ENCODE assay signal across 17 mouse cellular contexts in the genomic region with DNA sequence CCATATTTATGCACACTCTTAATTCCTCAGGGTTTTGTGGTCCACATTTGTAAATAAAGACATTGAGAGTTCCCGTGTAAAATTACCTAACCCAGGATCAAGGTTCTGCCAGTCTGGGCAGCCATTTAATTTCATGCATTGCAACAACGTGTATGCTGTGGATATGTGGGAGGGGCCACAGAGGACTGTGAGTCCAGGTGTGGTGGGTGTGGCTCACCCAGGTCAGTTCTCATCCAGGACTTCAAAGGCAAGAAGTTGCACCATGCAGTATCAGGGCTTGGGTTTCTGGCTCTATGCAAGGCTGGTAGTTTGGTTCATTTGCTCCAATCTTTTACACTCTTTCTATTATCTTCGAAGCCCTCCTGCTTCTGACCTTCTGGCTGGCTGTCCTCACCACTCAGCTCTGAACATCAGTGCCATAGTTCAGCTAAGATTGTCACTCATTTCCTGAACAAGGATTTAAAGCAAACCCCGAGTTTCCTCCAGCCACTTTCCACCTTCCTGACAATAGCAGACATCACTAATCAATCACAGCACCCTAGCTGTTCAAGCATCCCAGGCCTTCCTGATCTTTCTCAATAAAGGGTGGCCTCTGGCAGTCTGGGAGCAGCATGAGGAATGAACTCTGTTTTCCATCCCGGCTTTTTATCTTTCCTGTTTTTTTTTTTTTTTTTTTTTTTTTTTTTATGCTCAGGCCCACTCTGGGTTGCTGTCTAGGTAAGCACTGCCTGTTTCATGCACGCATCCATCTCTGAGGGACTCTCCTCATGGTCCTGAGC. TPM values are rescaled to one million over a fixed set of nuclear protein-coding genes. Genes with fewer than 3 reads are reported as not detected.
DNase-seq lines count a peak whose midpoint lies in the region; ATAC-seq and TF ChIP-seq lines count a peak whose summit lies in the region.
"Had no signal": no experiment of that assay in that cellular context is flagged by ENCODE, and none has a peak within 500 bp of the region (broad histone marks: within the 10 kb centered on the region; RNA-seq: fewer than 3 reads in every experiment).

No protein-coding gene starts in this region.

- H3K79me2 ChIP-seq in CH12.LX (replicated peaks; ENCODE audit: control insufficient read depth, extremely low read depth, insufficient read depth, poor library complexity, severe bottlenecking): no peaks in the 10 kb centered on the region

- H3K4me3 ChIP-seq in CH12.LX (replicated peaks in 1 of 3; ENCODE audit: low read depth in 2 of 3, low read length in 2 of 3, poor library complexity in 1 of 3) (no peak overlapping the region), ES-E14 (ENCODE audit: insufficient read depth in 1 of 2, low read depth in 1 of 2, low read length in 2 of 2, poor library complexity in 1 of 2, severe bottlenecking in 1 of 2) (no peak overlapping the region)
- H3K4me3 ChIP-seq in forebrain, embryonic 16.5 days (replicated peaks; ENCODE audit: low read length): no peak overlapping the region
- no peak overlapping the region for H3K4me3 ChIP-seq in midbrain, embryonic 12.5 days
- H3K4me3 ChIP-seq: embryonic facial prominence, embryonic 15.5 days had no signal

- H3K9me3 ChIP-seq in CH12.LX (replicated peaks; ENCODE audit: low read length): peaks cover 1% of the 10 kb centered on the region
- H3K9me3 ChIP-seq in ES-E14 (ENCODE audit: control insufficient read depth, insufficient read depth, low read depth, low read length): no peaks in the 10 kb centered on the region
- no peaks in the 10 kb centered on the region for H3K9me3 ChIP-seq in forebrain, embryonic 16.5 days (ENCODE audit: control insufficient read depth, low read length)
- no peaks in the 10 kb centered on the region for H3K9me3 ChIP-seq in midbrain, embryonic 12.5 days
- H3K9me3 ChIP-seq: embryonic facial prominence, embryonic 15.5 days had no signal

- no peaks in the 10 kb centered on the region for H3K27me3 ChIP-seq in CH12.LX (replicated peaks)
- H3K27me3 ChIP-seq in forebrain, embryonic 16.5 days (replicated peaks; ENCODE audit: control insufficient read depth, insufficient read depth, low read length): no peaks in the 10 kb centered on the region
- peaks cover 6% of the 10 kb centered on the region; the same call in 1 of the 2 replicates for H3K27me3 ChIP-seq in midbrain, embryonic 12.5 days
- H3K27me3 ChIP-seq: embryonic facial prominence, embryonic 15.5 days had no signal

- TF ChIP-seq RAD21 in CH12.LX (IDR thresholded peaks at IDR 0.05; ENCODE audit: low read depth, low read length): no peak

- in situ Hi-C loops in CH12.LX (cut with MboI; ENCODE audit: low pct_ligation_motif_present, low pct_unique_long_range_greater_than_20kb, low sequenced_read_pairs): no loop called here
- in situ Hi-C loops in ES-E14 (cut with MboI; ENCODE audit: low sequenced_read_pairs in 2 of 2, unreplicated experiment in 2 of 2): no loop called here

- dilution Hi-C loops in CH12.LX (cut with MboI; ENCODE audit: extremely low pct_ligation_motif_present, extremely low pct_unique_long_range_greater_than_20kb, low sequenced_read_pairs): no loop called here

- peak; percentile 35; the same call in 1 of the 2 replicates for ATAC-seq in forebrain, embryonic 16.5 days
- no peak for ATAC-seq in midbrain, embryonic 12.5 days (ENCODE audit: low FRiP score, low read depth)
- ATAC-seq: inflammation-experienced regulatory T-cells, adult 6 months had no signal

- H3K27ac ChIP-seq in CH12.LX (ENCODE audit: insufficient read depth, low read depth): no peak overlapping the region
- no peak overlapping the region for H3K27ac ChIP-seq in ES-E14 (ENCODE audit: insufficient read depth, low read depth, low read length, poor library complexity, severe bottlenecking)
- peak overlapping the region; percentile 77 for H3K27ac ChIP-seq in forebrain, embryonic 16.5 days (ENCODE audit: low read length)
- peak overlapping the region; percentile 49 for H3K27ac ChIP-seq in midbrain, embryonic 12.5 days (replicated peaks)
- H3K27ac ChIP-seq: embryonic facial prominence, embryonic 15.5 days; kidney, postnatal 0 days; liver, embryonic 14.5 days; macrophage had no signal

- TF ChIP-seq POLR2A in CH12.LX (IDR thresholded peaks at IDR 0.05; ENCODE audit: low read depth, low read length): no peak

- peak; percentile 17; the same call in 1 of the 2 replicates for TF ChIP-seq EP300 in CH12.LX (IDR thresholded peaks at IDR 0.05; ENCODE audit: low read length)

- H3K4me1 ChIP-seq in CH12.LX (ENCODE audit: control insufficient read depth in 1 of 2, insufficient read depth in 2 of 2): peaks cover 53 to 92% of the 10 kb centered on the region in 2 experiments
- H3K4me1 ChIP-seq in ES-E14 (ENCODE audit: control insufficient read depth in 2 of 2, insufficient read depth in 2 of 2, low read length in 2 of 2, poor library complexity in 1 of 2): peaks cover 12 to 45% of the 10 kb centered on the region in 2 experiments
- peaks cover 57% of the 10 kb centered on the region for H3K4me1 ChIP-seq in forebrain, embryonic 16.5 days (replicated peaks; ENCODE audit: control insufficient read depth, insufficient read depth, low read length)
- peaks cover 60% of the 10 kb centered on the region for H3K4me1 ChIP-seq in midbrain, embryonic 12.5 days

- H3K4me2 ChIP-seq in CH12.LX (ENCODE audit: insufficient read depth, low read depth, poor library complexity, severe bottlenecking): no peak overlapping the region
- no peak overlapping the region for H3K4me2 ChIP-seq in forebrain, embryonic 16.5 days (ENCODE audit: low read length)
- no peak overlapping the region for H3K4me2 ChIP-seq in midbrain, embryonic 12.5 days (replicated peaks)
- H3K4me2 ChIP-seq: embryonic facial prominence, embryonic 15.5 days had no signal

- H3K9ac ChIP-seq in CH12.LX (ENCODE audit: insufficient read depth, low read depth) (no peak overlapping the region), ES-E14 (ENCODE audit: insufficient read depth, low read depth, low read length, poor library complexity, severe bottlenecking) (no peak overlapping the region)
- H3K9ac ChIP-seq in forebrain, embryonic 16.5 days (replicated peaks; ENCODE audit: low read depth, low read length): no peak overlapping the region
- no peak overlapping the region for H3K9ac ChIP-seq in midbrain, embryonic 12.5 days (replicated peaks)
- H3K9ac ChIP-seq: embryonic facial prominence, embryonic 15.5 days; liver, embryonic 14.5 days had no signal

- H3K36me3 ChIP-seq in CH12.LX (replicated peaks in 1 of 2; ENCODE audit: control insufficient read depth in 1 of 2, insufficient read depth in 1 of 2, low read length in 1 of 2): no peaks in the 10 kb centered on the region
- no peaks in the 10 kb centered on the region for H3K36me3 ChIP-seq in ES-E14 (ENCODE audit: control insufficient read depth, insufficient read depth, low read length, poor library complexity, severe bottlenecking)
- no peaks in the 10 kb centered on the region for H3K36me3 ChIP-seq in forebrain, embryonic 16.5 days (ENCODE audit: control insufficient read depth, insufficient read depth)
- H3K36me3 ChIP-seq in midbrain, embryonic 12.5 days: no peaks in the 10 kb centered on the region
- H3K36me3 ChIP-seq: embryonic facial prominence, embryonic 15.5 days had no signal

- DNase-seq in CH12.LX (ENCODE audit: extremely low read depth) (no peak), ES-E14 (ENCODE audit: low read depth, low spot score) (no peak)
- DNase-seq in thymus, postnatal 36 days: no peak
- no peak for DNase-seq in right cerebral cortex, adult 18-20 months
- DNase-seq in gastrocnemius, postnatal 10 days: no peak
- DNase-seq: cerebellum, adult 11-12 months; heart, adult 18-20 months had no signal

- TF ChIP-seq CTCF in CH12.LX (conservative IDR thresholded peaks at IDR 0.05 in 1 of 2, IDR thresholded peaks at IDR 0.05 in 1 of 2; ENCODE audit: low read depth in 2 of 2, low read length in 2 of 2): no peak

- WGBS in forebrain, embryonic 16.5 days: 51% methylated on average over 6 of the region's 6 CpGs
- 60% methylated on average over 6 of the region's 6 CpGs for WGBS in midbrain, embryonic 12.5 days

TF ChIP-seq in CH12.LX, 34 proteins besides CTCF, POLR2A, EP300 and RAD21 (continues in another document):
- TF ChIP-seq MAZ (IDR thresholded peaks at IDR 0.05; ENCODE audit: low read depth, low read length) (no peak), MYC (IDR thresholded peaks at IDR 0.05; ENCODE audit: low read depth, low read length) (no peak), CHD2 (IDR thresholded peaks at IDR 0.05; ENCODE audit: low read length) (no peak), ETS1 (conservative IDR thresholded peaks at IDR 0.05; ENCODE audit: low read depth, low read length) (no peak), RCOR1 (conservative IDR thresholded peaks at IDR 0.05; ENCODE audit: low read depth, low read length) (no peak), TCF12 (IDR thresholded peaks at IDR 0.05; ENCODE audit: low read depth, low read length) (0 out of 2 replicates have a peak, but pooled peaks have one; percentile 33), MAFK (IDR thresholded peaks at IDR 0.05; ENCODE audit: insufficient replicate concordance, low read length) (no peak), IRF4 (IDR thresholded peaks at IDR 0.05; ENCODE audit: low read depth, low read length) (peak; percentile 47; the same call in 1 of the 2 replicates), SMC3 (IDR thresholded peaks at IDR 0.05; ENCODE audit: low read depth, low read length) (no peak)

TF ChIP-seq in ES-E14, 5 proteins besides CTCF, POLR2A, EP300 and RAD21:
- TF ChIP-seq MAFK (IDR thresholded peaks at IDR 0.05; ENCODE audit: insufficient read depth, low read depth, low read length): no peak
- TF ChIP-seq CHD2 (IDR thresholded peaks at IDR 0.05; ENCODE audit: low read depth, low read length): no peak
- no peak for TF ChIP-seq HCFC1 (IDR thresholded peaks at IDR 0.05; ENCODE audit: borderline replicate concordance, insufficient read depth, low read length)
- peak; percentile 88 for TF ChIP-seq ZNF384 (IDR thresholded peaks at IDR 0.05; ENCODE audit: low read depth, low read length)
- no peak for TF ChIP-seq ZC3H11A (IDR thresholded peaks at IDR 0.05; ENCODE audit: borderline replicate concordance, low read depth, low read length)
TF ChIP-seq in ES-E14: peak in this region for 1.

RNA-seq across cellular contexts. Expression of a gene that starts 15.4 kb away (rescaled TPM):
- total RNA-seq in CH12.LX (2012; rRNA removed): 0.08 TPM in 1 of 2 replicates, not detected in the other
- total RNA-seq in CH12.LX (2014; rRNA removed): 0.12 TPM in 1 of 2 replicates, not detected in the other
- 0.10 TPM in 1 of 2 replicates, not detected in the other for polyA plus RNA-seq in CH12.LX (2012; ENCODE audit: insufficient read length, low read depth)
- total RNA-seq in ES-E14 (2012; rRNA removed): not detected in 2 replicates
- 0.14 TPM in 1 of 2 replicates, not detected in the other for polyA plus RNA-seq in forebrain, embryonic 16.5 days (2015; fragmentation: Nextera tagmentation; extraction: Ambion mirVana)
- polyA plus RNA-seq in midbrain, embryonic 12.5 days (2016; fragmentation: Nextera tagmentation; extraction: Ambion mirVana): not detected in 2 replicates
- not detected for total RNA-seq in gastrocnemius, postnatal 10 days (2021)
- total RNA-seq: heart, adult 18-20 months; layer of hippocampus, postnatal 14 days had no signal
- polyA plus RNA-seq: embryonic facial prominence, embryonic 15.5 days; heart, embryonic 16.5 days; inflammation-experienced regulatory T-cells, adult 6 months; kidney, postnatal 0 days; limb, embryonic 11.5 days; liver, embryonic 14.5 days; macrophage had no signal

Comparison
In these comparisons a context has a peak if more than half of its experiments do, and no peak if none do; other contexts are left out.
1. H3K27ac ChIP-seq: peak in forebrain, embryonic 16.5 days (single experiment) and midbrain, embryonic 12.5 days (single experiment); none in CH12.LX (single experiment) and ES-E14 (single experiment).